Mouse (Mus musculus) intestine, embryonic 16.5 days (tissue): ENCODE data around the gene Cpxcr1. TPM values are rescaled to one million over a fixed set of nuclear protein-coding genes. Genes with fewer than 3 reads are reported as not detected.

Source experiments
- ATAC-seq: fragments of 200-750 bp; cut with Nextera tagmentation; 2 replicates; pipeline ENCODE4 v1.8.0; 2017; ENCODE audit warnings: moderate TSS enrichment, moderate library complexity
- H3K27ac ChIP-seq: fragments of 300-500 bp; sonication (generic); 2 replicates; pipeline ENCODE4 v1.5.1; 2014; ENCODE audit warnings: mild to moderate bottlenecking, low read length
- H3K27me3 ChIP-seq: fragments of 300-500 bp; sonication (generic); replicated peaks from 2 replicates; pipeline ENCODE4 v1.6.1; 2014; ENCODE audit warnings: low read length, control low read depth, mixed read lengths; ENCODE audit not compliant: control insufficient read depth, insufficient read depth
- H3K36me3 ChIP-seq: fragments of 300-500 bp; sonication (generic); 2 replicates; pipeline ENCODE4 v1.6.1; 2014; ENCODE audit warnings: low read length, control low read depth; ENCODE audit not compliant: control insufficient read depth, insufficient read depth
- H3K4me1 ChIP-seq: fragments of 300-500 bp; sonication (generic); 2 replicates; pipeline ENCODE4 v1.6.1; 2014; ENCODE audit warnings: low read length, control low read depth, mixed read lengths; ENCODE audit not compliant: control insufficient read depth, insufficient read depth
- H3K4me2 ChIP-seq: fragments of 300-500 bp; sonication (generic); 2 replicates; pipeline ENCODE4 v1.6.1; 2014; ENCODE audit warnings: low read depth, low read length, control low read depth
- H3K4me3 ChIP-seq: fragments of 300-500 bp; sonication (generic); 2 replicates; pipeline ENCODE4 v1.5.1; 2014; ENCODE audit warnings: mild to moderate bottlenecking, low read length
- H3K9ac ChIP-seq: fragments of 300-500 bp; sonication (generic); 2 replicates; pipeline ENCODE4 v1.6.1; 2014; ENCODE audit warnings: low read depth, low read length
- H3K9me3 ChIP-seq: fragments of 300-500 bp; sonication (generic); 2 replicates; pipeline ENCODE4 v1.6.1; 2016; ENCODE audit warnings: low read length, control low read depth; ENCODE audit not compliant: control insufficient read depth
- polyA plus RNA-seq: library from polyadenylated mRNA; unstranded; fragments of >200 nt; fragmentation: Nextera tagmentation; extraction: Ambion mirVana; gene quantifications from 2 replicates; pipeline ENCODE4 v1.2.1, GENCODE M21; 2015

Gene Cpxcr1
- polyA plus RNA-seq, result not detected in 2 replicates

GRCm38 (mm10) chrX:116448644-116449043 is at the start of gene Cpxcr1:
Cpxcr1 (plus strand) TSS chrX:116448944.
- no peak within 1 kb of the TSS for H3K4me2 ChIP-seq
- no peak for ATAC-seq
- no peak within 1 kb of the TSS for H3K27ac ChIP-seq
- H3K36me3 ChIP-seq, result no peaks in the 10 kb centered on the region
- no peak within 1 kb of the TSS for H3K4me3 ChIP-seq
- H3K4me1 ChIP-seq, result no peaks in the 10 kb centered on the region
- no peaks in the 10 kb centered on the region for H3K27me3 ChIP-seq
- H3K9ac ChIP-seq, result no peak within 1 kb of the TSS
- H3K9me3 ChIP-seq, result no peaks in the 10 kb centered on the region

Other genes starting within 250 kb of the Cpxcr1 start
- not detected in 2 replicates for gene H2afb2, start 232.2 kb downstream of the Cpxcr1 start, polyA plus RNA-seq